Mouse (Mus musculus): ENCODE measurements around the gene Stk39.

DNA sequence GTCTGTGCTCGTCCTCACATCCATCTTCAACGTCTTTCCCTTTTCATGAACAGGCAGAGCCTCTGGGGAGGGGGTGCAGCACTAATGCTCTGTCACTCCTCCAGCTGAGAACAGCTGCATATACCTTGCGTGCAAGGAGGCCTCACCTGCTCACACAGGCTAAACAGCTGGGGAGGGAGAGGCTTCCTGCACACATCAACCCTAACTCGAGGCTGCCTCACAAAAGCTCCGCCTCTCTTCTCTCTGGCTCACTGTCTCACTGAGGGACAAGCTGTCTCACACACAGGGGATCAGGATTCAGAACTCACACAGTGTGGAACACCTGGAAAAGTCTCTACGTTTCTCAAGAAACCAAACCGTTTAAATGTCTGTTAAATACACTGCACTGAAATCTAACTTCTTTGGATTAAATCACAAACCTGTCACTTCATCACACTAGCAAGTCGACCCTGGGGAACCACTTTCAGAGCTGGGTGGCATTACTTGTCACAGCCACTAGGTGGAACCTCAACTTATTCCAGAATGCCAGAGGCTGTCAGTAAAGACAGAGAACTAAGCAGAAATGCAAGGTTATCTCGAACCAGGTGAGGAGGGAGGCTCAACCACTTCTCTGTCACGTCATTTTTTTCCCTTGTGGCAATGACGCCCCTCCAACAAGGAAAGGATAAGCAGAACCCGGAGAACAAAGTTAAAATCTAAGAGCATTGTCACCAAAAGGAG is 107.7 kb downstream of the Stk39 start:
- no peak for TF ChIP-seq POLR2A (IDR thresholded peaks at IDR 0.05; ENCODE audit: insufficient read depth, low read depth, low read length)
- no peak for TF ChIP-seq CTCF (IDR thresholded peaks at IDR 0.05; ENCODE audit: insufficient read depth, low read depth, low read length)

Measured in olfactory bulb, adult 2 months (tissue).